Mouse (Mus musculus) limb, embryonic 11.5 days (tissue): ENCODE data around the gene Csf3r. TPM values are rescaled to one million over a fixed set of nuclear protein-coding genes. Genes with fewer than 3 reads are reported as not detected.

ENCODE experiments used
- ATAC-seq: fragments of 200-750 bp; cut with Nextera tagmentation; 2 replicates; pipeline ENCODE4 v1.8.0; 2017; ENCODE audit warnings: low read depth; ENCODE audit not compliant: insufficient number of reproducible peaks, low FRiP score, low TSS enrichment
- DNase-seq: peaks from one replicate; pipeline ENCODE4 v3.0.0-alpha.2; 2015; ENCODE audit warnings: low spot score
- H3K27ac ChIP-seq: fragments of 300-500 bp; sonication (generic); replicated peaks from 2 replicates; pipeline ENCODE4 v1.5.1; 2014; ENCODE audit warnings: low read depth, mild to moderate bottlenecking, low read length
- H3K27me3 ChIP-seq: fragments of 300-500 bp; sonication (generic); 2 replicates; pipeline ENCODE4 v1.6.1; 2014; ENCODE audit warnings: mild to moderate bottlenecking, low read length, mixed read lengths; ENCODE audit not compliant: control insufficient read depth, insufficient read depth
- H3K36me3 ChIP-seq: fragments of 300-500 bp; sonication (generic); 2 replicates; pipeline ENCODE4 v1.6.1; 2014; ENCODE audit warnings: mild to moderate bottlenecking, low read length, moderate library complexity, mixed read lengths; ENCODE audit not compliant: control insufficient read depth, insufficient read depth
- H3K4me1 ChIP-seq: fragments of 300-500 bp; sonication (generic); 2 replicates; pipeline ENCODE4 v1.6.1; 2014; ENCODE audit warnings: low read length, mixed read lengths; ENCODE audit not compliant: control insufficient read depth, insufficient read depth
- H3K4me2 ChIP-seq: fragments of 300-500 bp; sonication (generic); 2 replicates; pipeline ENCODE4 v1.6.1; 2014; ENCODE audit warnings: low read depth, mild to moderate bottlenecking, moderate library complexity; ENCODE audit not compliant: severe bottlenecking
- H3K4me3 ChIP-seq: fragments of 300-500 bp; sonication (generic); 2 replicates; pipeline ENCODE4 v1.5.1; 2014; ENCODE audit warnings: low read depth, low read length
- H3K9ac ChIP-seq: fragments of 300-500 bp; sonication (generic); 2 replicates; pipeline ENCODE4 v1.6.1; 2014; ENCODE audit warnings: mild to moderate bottlenecking, low read length
- H3K9me3 ChIP-seq: fragments of 300-500 bp; sonication (generic); 2 replicates; pipeline ENCODE4 v1.6.1; 2016; ENCODE audit warnings: low read length; ENCODE audit not compliant: control insufficient read depth
- WGBS: fragments of 180-500 bp; shearing (Covaris S2); extraction: QIAGEN DNeasy Blood & Tissue Kit; methylation state at CpG from one replicate; pipeline ENCODE4 v1.1.7; 2014; 5-methylcytosine and 5-hydroxymethylcytosine counted together
- polyA plus RNA-seq: library from polyadenylated mRNA; unstranded; fragments of >200 nt; fragmentation: Nextera tagmentation; extraction: Ambion mirVana; gene quantifications from 2 replicates; pipeline ENCODE4 v1.2.1, GENCODE M21; 2014

Gene Csf3r
- polyA plus RNA-seq, 1 experiment from 2014 or later: 0.40 TPM

DNA sequence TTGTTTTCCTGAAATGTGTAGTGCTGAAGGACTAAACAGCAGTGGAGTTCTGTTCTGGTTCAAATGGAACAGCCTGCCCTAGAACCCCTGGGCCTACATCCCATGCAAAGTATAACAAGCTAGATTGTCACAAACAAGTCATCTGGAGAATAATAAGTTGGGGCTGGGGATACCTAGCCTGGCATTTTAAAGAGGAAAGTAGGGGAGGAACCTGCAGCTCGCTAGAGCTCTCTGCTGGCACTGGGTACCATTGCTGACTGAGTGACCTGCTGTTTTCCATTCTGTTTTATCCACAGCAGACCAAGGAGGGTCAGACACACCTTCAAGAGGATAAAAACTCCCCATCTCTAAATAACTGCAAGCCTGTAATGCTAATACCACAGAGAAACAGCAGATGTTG is 38.5 kb downstream of the Csf3r start:
- no peaks in the 10 kb centered on the region for H3K27me3 ChIP-seq
- WGBS: 41% methylated on average over 1 of the region's 1 CpGs
- H3K9ac ChIP-seq: no peak overlapping the region
- H3K4me3 ChIP-seq: no peak overlapping the region
- H3K4me1 ChIP-seq: no peaks in the 10 kb centered on the region
- ATAC-seq (no peak), DNase-seq (no peak)
- no peaks in the 10 kb centered on the region for H3K9me3 ChIP-seq
- no peak overlapping the region for H3K4me2 ChIP-seq
- H3K27ac ChIP-seq: no peak overlapping the region
- no peaks in the 10 kb centered on the region for H3K36me3 ChIP-seq

DNA sequence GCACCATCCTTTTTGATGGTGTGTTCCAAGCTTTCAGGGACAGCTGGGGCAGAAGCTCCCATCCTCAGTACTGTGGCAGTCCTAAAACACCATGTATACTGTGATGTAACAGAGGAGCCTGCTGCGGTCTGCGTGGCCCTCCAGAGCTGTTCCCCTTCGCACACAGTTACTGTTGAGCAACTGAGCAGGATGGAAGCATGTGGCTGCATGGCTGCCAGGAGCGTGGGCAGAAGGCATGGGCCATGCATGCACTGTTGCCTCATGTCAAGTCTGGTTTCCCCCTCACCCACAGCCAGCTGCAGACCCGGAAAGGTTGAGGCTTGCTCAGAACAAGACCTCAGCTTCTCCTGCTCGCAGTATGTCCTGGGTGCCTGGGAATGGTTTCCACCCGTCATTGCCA is 40.9 kb downstream of the Csf3r start:
- H3K9ac ChIP-seq: no peak overlapping the region
- no peak overlapping the region for H3K27ac ChIP-seq
- H3K4me1 ChIP-seq: no peaks in the 10 kb centered on the region
- ATAC-seq (no peak), DNase-seq (no peak)
- H3K9me3 ChIP-seq: no peaks in the 10 kb centered on the region
- WGBS: 92% methylated on average over 7 of the region's 7 CpGs
- H3K4me3 ChIP-seq: no peak overlapping the region
- no peak overlapping the region for H3K4me2 ChIP-seq
- H3K36me3 ChIP-seq: no peaks in the 10 kb centered on the region
- H3K27me3 ChIP-seq: no peaks in the 10 kb centered on the region

DNA sequence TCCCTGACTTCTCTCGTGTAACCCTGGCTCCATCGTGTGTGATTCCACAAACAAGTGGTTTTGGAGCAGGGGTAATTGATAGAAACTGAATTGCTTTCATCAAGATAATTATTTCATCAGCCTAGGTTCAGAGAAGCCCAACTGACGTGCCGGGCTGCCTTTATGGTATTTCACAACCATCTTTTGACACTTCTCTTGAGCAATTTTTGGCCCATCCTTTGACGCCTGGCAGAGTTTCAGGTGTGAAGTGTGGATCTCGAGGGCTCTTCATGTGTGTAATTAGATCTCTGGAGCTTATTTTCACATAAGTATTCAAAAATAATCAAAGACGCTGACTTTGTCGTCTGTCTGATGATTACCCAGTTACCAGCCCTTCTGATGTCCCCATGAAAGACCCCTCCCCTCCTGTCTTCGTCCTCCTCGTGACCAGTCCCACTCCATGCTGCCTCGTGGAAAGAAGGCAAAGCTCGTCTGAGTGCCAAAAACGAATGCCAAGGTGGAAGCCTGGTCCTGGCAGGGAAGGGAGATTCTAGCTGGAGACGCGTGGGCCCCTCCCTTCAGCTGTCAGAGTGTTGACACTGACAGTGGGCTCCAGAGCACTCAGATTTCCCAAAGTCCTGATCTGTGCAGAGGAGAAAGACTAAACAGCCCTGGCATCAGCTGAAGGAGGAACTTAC is 43.2 kb downstream of the Csf3r start:
- WGBS: 71% methylated on average over 15 of the region's 15 CpGs
- ATAC-seq (no peak), DNase-seq (no peak)

DNA sequence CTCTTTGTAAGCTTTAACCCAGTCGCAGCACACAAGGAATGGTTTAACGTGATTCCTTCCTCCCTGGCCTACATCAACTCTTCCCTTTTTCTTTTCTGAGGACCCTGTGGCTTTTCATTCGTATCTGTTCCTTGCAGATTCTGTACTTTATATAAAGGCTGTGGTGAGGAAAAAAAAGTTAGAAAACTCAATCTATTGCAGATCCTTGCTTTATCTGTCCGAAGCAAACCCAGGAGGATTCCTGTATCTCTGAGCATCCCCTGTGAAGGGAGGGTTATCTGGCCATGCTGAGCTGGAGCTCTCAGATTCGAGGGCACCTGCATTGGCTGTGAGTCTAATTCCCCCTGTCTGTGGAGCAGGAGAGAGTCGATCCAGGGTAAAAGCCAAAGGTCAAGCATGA is 44.5 kb downstream of the Csf3r start:
- no peak overlapping the region for H3K27ac ChIP-seq
- H3K27me3 ChIP-seq: no peaks in the 10 kb centered on the region
- DNase-seq (no peak), ATAC-seq (no peak)
- H3K4me2 ChIP-seq: no peak overlapping the region
- H3K4me1 ChIP-seq: no peaks in the 10 kb centered on the region
- no peaks in the 10 kb centered on the region for H3K9me3 ChIP-seq
- 91% methylated on average over 6 of the region's 6 CpGs for WGBS
- H3K9ac ChIP-seq: no peak overlapping the region
- H3K36me3 ChIP-seq: no peaks in the 10 kb centered on the region
- no peak overlapping the region for H3K4me3 ChIP-seq

More for the DNA sequence above, 43.2 kb downstream of the Csf3r start:
- H3K27me3 ChIP-seq: no peaks in the 10 kb centered on the region
- no peak overlapping the region for H3K27ac ChIP-seq
- no peak overlapping the region for H3K4me2 ChIP-seq
- no peaks in the 10 kb centered on the region for H3K9me3 ChIP-seq
- H3K4me3 ChIP-seq: no peak overlapping the region
- H3K4me1 ChIP-seq: no peaks in the 10 kb centered on the region
- H3K36me3 ChIP-seq: no peaks in the 10 kb centered on the region
- no peak overlapping the region for H3K9ac ChIP-seq

DNA sequence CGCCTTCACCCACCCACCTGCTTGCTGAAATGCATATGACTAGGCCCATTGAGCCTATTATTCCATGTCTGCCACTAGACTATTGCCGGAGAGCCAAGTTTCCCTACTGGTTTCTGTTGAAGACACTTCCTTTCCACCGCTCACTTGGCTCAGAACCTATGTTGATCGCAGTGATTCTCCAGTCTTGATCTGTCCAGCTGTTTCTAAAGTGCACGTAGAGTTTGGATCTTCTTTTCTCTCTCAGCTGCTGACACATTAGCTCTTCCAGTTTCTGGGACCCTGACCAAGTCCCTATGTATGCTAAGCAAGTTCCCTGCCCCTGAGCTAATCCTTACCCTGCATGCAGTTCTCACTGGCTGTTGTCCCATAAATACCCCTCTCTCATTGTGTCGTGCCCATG is 53.5 kb downstream of the Csf3r start:
- H3K27ac ChIP-seq: no peak overlapping the region
- 82% methylated on average over 6 of the region's 6 CpGs for WGBS
- H3K27me3 ChIP-seq: no peaks in the 10 kb centered on the region
- no peaks in the 10 kb centered on the region for H3K9me3 ChIP-seq
- no peak overlapping the region for H3K4me3 ChIP-seq
- ATAC-seq: no peak
- H3K9ac ChIP-seq: no peak overlapping the region
- DNase-seq: no peak
- no peak overlapping the region for H3K4me2 ChIP-seq
- H3K4me1 ChIP-seq: no peaks in the 10 kb centered on the region
- H3K36me3 ChIP-seq: peaks cover 2% of the 10 kb centered on the region; the same call in 1 of the 2 replicates

DNA sequence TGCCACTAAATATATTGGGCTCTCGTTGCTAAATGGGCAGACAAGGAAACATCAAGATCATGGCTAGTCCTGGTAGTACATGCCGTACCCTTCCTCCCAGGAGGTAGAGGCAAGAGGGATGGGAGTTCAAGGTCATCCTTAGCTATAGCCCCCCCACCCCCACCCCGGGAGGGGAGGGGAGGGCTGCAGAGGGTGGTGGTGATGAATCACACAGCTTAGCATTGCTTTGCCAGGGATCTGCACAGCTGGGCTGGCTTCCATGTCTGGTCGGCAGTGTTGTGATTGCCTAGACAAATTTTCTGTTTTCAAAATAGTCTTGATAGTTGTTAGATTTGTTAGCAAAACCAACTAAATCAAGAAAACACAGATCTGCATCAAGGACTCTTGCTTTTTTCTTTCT is 54.9 kb downstream of the Csf3r start:
- DNase-seq (no peak), ATAC-seq (no peak)
- H3K27me3 ChIP-seq: no peaks in the 10 kb centered on the region
- no peaks in the 10 kb centered on the region for H3K4me1 ChIP-seq
- H3K4me2 ChIP-seq: no peak overlapping the region
- H3K9ac ChIP-seq: no peak overlapping the region
- WGBS: 83% methylated on average over 4 of the region's 4 CpGs
- no peak overlapping the region for H3K27ac ChIP-seq
- H3K4me3 ChIP-seq: no peak overlapping the region
- H3K9me3 ChIP-seq: no peaks in the 10 kb centered on the region
- H3K36me3 ChIP-seq: peaks cover 2% of the 10 kb centered on the region; the same call in 1 of the 2 replicates

DNA sequence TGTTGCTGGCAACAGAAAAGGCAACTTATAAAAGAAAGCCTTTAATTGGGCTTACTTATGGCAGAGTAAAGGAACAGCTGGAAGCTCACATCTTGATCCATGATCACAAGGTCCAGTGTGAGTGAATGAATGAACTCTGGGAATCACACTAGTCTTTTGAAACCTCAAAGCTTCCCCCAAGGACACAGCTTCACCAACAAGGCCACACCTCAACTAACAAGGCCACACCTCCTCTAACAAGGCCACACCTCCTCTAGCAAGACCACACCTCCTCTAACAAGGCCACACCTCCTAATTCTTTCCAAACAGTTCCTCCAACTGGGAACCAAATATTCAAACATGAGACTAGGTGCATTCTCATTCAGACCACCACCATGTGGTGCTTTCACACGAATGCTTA is 57.3 kb downstream of the Csf3r start:
- WGBS: 93% methylated on average over 1 of the region's 1 CpGs
- 0 out of 2 replicates have a peak, but pooled peaks cover 2% of the 10 kb centered on the region for H3K4me1 ChIP-seq
- H3K27ac ChIP-seq: no peak overlapping the region
- no peaks in the 10 kb centered on the region for H3K27me3 ChIP-seq
- DNase-seq (no peak), ATAC-seq (no peak)
- no peak overlapping the region for H3K4me2 ChIP-seq
- no peaks in the 10 kb centered on the region for H3K9me3 ChIP-seq
- H3K36me3 ChIP-seq: peaks cover 2% of the 10 kb centered on the region; the same call in 1 of the 2 replicates
- H3K9ac ChIP-seq: no peak overlapping the region
- no peak overlapping the region for H3K4me3 ChIP-seq

DNA sequence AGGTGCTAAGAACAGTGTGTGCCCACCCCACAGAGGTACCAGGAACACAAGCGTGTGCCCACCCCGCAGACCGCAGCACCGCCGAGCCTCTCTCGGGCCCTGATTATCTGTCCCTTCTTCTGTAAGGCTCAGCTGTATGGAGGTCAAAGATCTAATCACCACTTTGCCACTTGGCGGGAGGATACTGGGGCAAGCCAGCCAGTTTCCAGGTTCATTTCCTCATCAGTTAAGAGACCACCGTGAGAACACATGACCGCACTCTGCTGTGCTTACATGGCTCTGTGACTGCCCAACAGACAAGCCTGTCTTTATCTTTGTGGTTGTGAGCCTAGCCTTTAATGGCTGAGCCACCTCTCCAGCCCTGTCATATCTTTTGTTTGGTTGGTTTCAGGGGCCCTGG is 58.7 kb downstream of the Csf3r start:
- WGBS: 91% methylated on average over 9 of the region's 9 CpGs
- Histone ChIP-seq H3K27me3 (no peaks in the 10 kb centered on the region), H3K4me2 (no peak overlapping the region), H3K36me3 (peaks cover 2% of the 10 kb centered on the region; the same call in 1 of the 2 replicates), H3K4me3 (no peak overlapping the region), H3K9me3 (no peaks in the 10 kb centered on the region), H3K9ac (no peak overlapping the region), H3K4me1 (0 out of 2 replicates have a peak, but pooled peaks cover 2% of the 10 kb centered on the region), H3K27ac (no peak overlapping the region)
- ATAC-seq: no peak
- DNase-seq: no peak

DNA sequence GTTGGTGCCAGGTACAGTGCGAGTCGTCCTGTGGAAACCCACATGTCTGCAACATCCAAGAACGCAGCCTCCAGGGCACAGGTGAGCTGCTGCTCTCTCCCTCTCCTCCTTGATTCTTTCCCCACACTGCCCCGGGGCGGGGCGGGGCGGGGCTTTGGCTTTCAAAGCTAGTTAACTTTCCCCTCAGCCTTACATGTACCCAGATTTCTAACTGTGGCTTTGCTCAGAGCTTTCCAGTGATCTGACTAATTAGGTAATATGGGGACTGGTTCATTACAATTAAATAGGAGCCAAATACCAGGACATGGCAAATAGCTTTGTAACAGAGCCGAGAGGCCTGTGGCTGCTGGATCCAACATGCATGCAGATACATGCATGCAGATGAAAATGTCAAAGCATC is 60.0 kb downstream of the Csf3r start:
- Histone ChIP-seq H3K4me3 (no peak overlapping the region), H3K4me2 (no peak overlapping the region), H3K36me3 (peaks cover 2% of the 10 kb centered on the region; the same call in 1 of the 2 replicates), H3K9ac (no peak overlapping the region), H3K27ac (no peak overlapping the region), H3K27me3 (no peaks in the 10 kb centered on the region), H3K4me1 (0 out of 2 replicates have a peak, but pooled peaks cover 2% of the 10 kb centered on the region), H3K9me3 (no peaks in the 10 kb centered on the region)
- ATAC-seq (no peak), DNase-seq (no peak)
- 56% methylated on average over 8 of the region's 8 CpGs for WGBS
